Mouse (Mus musculus) stomach, postnatal 0 days (tissue): ENCODE results near the gene Hsd17b1. TPM values are rescaled to one million over a fixed set of nuclear protein-coding genes. Genes with fewer than 3 reads are reported as not detected.
"Not testable (repeated sequence)": the region's sequence is repeated elsewhere in the genome, so short reads cannot be mapped to it uniquely, and the experiment has no call there.

Experiments
- ATAC-seq: fragments of 200-750 bp; cut with Nextera tagmentation; 2 replicates; pipeline ENCODE4 v1.8.0; 2017; ENCODE audit not compliant: low FRiP score, low TSS enrichment
- DNase-seq: peaks from one replicate; pipeline ENCODE4 v3.0.0-alpha.2; 2016; ENCODE audit warnings: low spot score
- H3K27ac ChIP-seq: fragments of 300-500 bp; sonication (generic); replicated peaks from 2 replicates; pipeline ENCODE4 v1.5.1; 2014; ENCODE audit warnings: mild to moderate bottlenecking, control low read depth
- H3K27me3 ChIP-seq: fragments of 300-500 bp; sonication (generic); 2 replicates; pipeline ENCODE4 v1.6.1; 2014; ENCODE audit warnings: low read length; ENCODE audit not compliant: control insufficient read depth, insufficient read depth
- H3K36me3 ChIP-seq: fragments of 300-500 bp; sonication (generic); 2 replicates; pipeline ENCODE4 v1.6.1; 2014; ENCODE audit warnings: low read length, mixed read lengths; ENCODE audit not compliant: control insufficient read depth, insufficient read depth
- H3K4me1 ChIP-seq: fragments of 300-500 bp; sonication (generic); replicated peaks from 2 replicates; pipeline ENCODE4 v1.6.1; 2014; ENCODE audit warnings: antibody characterized with exemption; ENCODE audit not compliant: control insufficient read depth, insufficient read depth
- H3K4me2 ChIP-seq: fragments of 300-500 bp; sonication (generic); replicated peaks from 2 replicates; pipeline ENCODE4 v1.6.1; 2014; ENCODE audit warnings: low read depth, mild to moderate bottlenecking, control low read depth, moderate library complexity
- H3K4me3 ChIP-seq: fragments of 300-500 bp; sonication (generic); 2 replicates; pipeline ENCODE4 v1.5.1; 2014; ENCODE audit warnings: low read depth, low read length, control low read depth
- H3K9ac ChIP-seq: fragments of 300-500 bp; sonication (generic); 2 replicates; pipeline ENCODE4 v1.6.1; 2014; ENCODE audit warnings: mild to moderate bottlenecking, low read length, control low read depth, mixed read lengths
- H3K9me3 ChIP-seq: fragments of 300-500 bp; sonication (generic); 2 replicates; pipeline ENCODE4 v1.6.1; 2016; ENCODE audit warnings: low read length; ENCODE audit not compliant: control insufficient read depth
- CTCF ChIP-seq: IDR thresholded peaks from 2 replicates; pipeline ENCODE4 v1.5.1; 2016; ENCODE audit warnings: antibody characterized with exemption, low read depth, mild to moderate bottlenecking, moderate library complexity
- EP300 ChIP-seq: optimal IDR thresholded peaks from 2 replicates; pipeline ENCODE3; 2016; ENCODE audit warnings: antibody characterized with exemption
- WGBS: fragments of 180-500 bp; shearing (Covaris S2); extraction: QIAGEN DNeasy Blood & Tissue Kit; methylation state at CpG from one replicate; pipeline ENCODE4 v1.1.7; 2014; 5-methylcytosine and 5-hydroxymethylcytosine counted together
- polyA plus RNA-seq: library from polyadenylated mRNA; unstranded; fragments of >200 nt; fragmentation: Nextera tagmentation; extraction: Ambion mirVana; gene quantifications from 2 replicates; pipeline ENCODE4 v1.2.1, GENCODE M21; 2015

Gene Hsd17b1
- polyA plus RNA-seq, 1 experiment from 2014 or later: 0.08 TPM

DNA sequence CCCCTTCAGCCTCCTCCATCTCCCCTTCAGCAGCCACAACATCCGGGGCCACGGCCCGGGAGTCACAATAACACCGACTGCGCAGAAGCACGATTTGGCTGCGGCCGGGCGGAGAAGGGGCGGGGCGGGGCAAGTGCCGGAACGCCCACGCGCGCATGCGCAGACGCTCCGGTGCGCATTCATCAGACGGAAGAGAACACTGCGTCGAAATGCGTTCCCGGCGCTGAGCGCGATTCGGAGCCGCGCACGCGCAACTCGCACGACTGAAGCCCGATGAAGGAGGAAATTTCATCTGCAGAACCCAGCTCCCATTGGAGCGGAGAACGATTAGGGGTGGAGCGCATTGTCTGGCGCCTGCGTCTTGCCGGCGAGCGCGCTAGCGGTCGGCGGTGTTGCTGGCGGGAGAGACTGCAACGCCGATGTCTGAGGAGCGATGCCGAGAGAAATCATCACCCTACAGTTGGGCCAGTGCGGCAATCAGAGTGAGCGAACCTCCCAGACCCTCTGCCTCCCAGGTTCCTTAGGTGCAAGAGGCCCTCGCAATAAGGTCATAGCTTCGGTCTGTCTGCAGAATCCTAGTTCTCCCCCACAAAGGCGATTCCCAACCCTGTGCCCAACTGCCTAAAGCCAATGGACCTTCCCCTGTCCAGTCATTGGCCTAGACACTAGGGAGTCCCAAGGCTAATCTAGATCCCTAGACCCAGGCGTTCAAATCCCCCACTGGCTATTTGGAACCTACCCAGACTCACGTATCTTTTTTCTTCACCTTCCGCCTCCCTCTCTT is 41.7 kb downstream of the Hsd17b1 start, which contains the start of the genes Retreg3 and Tubg1:
Gene Retreg3, minus strand, starts transcription at position 133 of the 784 bp plus-strand sequence.
Gene Tubg1, plus strand, starts transcription at position 178 of the 784 bp plus-strand sequence.
- under 1% methylated on average over 61 of the region's 61 CpGs for WGBS
- peak; percentile 96 for ATAC-seq
- Histone ChIP-seq H3K4me1 (peaks cover 13% of the 10 kb centered on the region), H3K9ac (peak within 1 kb of the TSS; percentile 94), H3K9me3 (no peaks in the 10 kb centered on the region), H3K27ac (peak within 1 kb of the TSS; percentile 92), H3K4me2 (peak within 1 kb of the TSS; percentile 86), H3K27me3 (no peaks in the 10 kb centered on the region), H3K4me3 (peak within 1 kb of the TSS; percentile 88), H3K36me3 (0 out of 2 replicates have a peak, but pooled peaks cover 2% of the 10 kb centered on the region)
- peak; percentile 99 for DNase-seq
- TF ChIP-seq CTCF (no peak), EP300 (no peak)

DNA sequence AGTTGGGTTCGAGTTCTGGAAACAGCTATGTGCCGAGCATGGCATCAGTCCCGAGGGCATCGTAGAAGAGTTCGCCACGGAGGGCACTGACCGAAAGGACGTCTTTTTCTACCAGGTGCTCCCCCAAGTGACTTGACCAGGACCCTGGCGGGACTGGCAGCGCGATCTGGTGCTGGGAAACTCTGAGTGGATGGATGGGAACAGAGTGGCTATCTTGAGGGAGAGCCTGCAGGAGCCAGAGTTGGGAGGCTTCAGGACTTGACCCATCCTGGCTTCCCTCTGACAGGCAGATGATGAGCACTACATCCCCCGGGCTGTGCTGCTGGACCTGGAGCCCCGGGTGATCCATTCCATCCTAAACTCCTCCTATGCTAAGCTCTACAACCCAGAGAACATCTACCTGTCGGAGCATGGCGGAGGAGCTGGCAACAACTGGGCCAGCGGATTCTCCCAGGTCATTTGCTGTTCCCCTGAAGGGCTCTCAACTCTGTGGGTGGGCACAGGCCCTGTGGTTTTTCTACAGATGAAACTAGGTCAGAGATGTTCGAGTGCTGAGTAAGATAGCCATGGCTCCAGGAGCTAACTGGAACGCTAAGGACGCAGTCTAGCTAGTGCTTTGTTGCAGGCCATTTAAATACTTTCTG is 42.5 kb downstream of the Hsd17b1 start:
- Histone ChIP-seq H3K27ac (peak overlapping the region; percentile 86), H3K9me3 (no peaks in the 10 kb centered on the region), H3K27me3 (no peaks in the 10 kb centered on the region), H3K4me3 (peak overlapping the region; percentile 55), H3K9ac (peak overlapping the region; percentile 68), H3K36me3 (0 out of 2 replicates have a peak, but pooled peaks cover 2% of the 10 kb centered on the region), H3K4me1 (peaks cover 13% of the 10 kb centered on the region), H3K4me2 (peak overlapping the region; percentile 85)
- 18% methylated on average over 19 of the region's 19 CpGs for WGBS
- no peak for TF ChIP-seq EP300
- TF ChIP-seq CTCF: no peak
- DNase-seq: no peak
- ATAC-seq: no peak

DNA sequence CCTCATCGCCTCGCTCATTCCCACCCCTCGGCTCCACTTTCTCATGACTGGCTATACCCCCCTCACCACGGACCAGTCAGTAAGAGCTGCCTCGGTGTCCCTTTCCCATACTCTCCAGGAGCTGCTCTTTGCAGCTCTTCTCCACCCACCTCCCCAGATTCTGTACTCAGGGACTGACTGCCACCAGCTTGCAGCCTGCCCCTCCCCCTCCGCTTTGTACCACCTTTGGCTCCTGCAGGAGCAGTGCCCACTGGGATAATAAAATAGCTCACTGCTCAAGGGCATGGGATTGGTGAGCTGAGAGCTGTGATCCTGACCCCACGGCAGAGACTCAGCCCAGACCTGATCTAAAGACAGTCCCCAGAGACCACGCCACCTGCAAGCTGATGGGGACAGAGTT is 46.3 kb downstream of the Hsd17b1 start:
- not testable (repeated sequence) for H3K4me3 ChIP-seq, H3K27me3 ChIP-seq, H3K36me3 ChIP-seq, DNase-seq, H3K27ac ChIP-seq, H3K4me1 ChIP-seq, ATAC-seq, H3K4me2 ChIP-seq, H3K9ac ChIP-seq, H3K9me3 ChIP-seq
- WGBS: 90% methylated on average over 7 of the region's 8 CpGs

DNA sequence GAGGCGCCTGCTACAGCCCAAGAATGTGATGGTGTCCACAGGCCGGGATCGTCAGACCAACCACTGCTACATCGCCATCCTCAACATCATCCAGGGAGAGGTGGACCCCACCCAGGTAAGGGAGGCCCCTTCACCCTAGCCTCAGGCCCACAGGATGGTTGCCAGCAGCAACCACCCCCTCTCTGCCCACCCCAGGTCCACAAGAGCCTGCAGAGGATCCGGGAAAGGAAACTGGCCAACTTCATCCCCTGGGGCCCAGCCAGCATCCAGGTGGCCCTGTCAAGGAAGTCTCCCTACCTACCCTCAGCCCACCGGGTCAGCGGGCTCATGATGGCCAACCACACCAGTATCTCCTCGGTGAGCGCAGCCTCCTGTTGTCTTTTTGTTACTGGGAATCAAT is 46.8 kb downstream of the Hsd17b1 start:
- ATAC-seq, DNase-seq, H3K4me2 ChIP-seq, H3K4me1 ChIP-seq, H3K9ac ChIP-seq, H3K27ac ChIP-seq, H3K9me3 ChIP-seq, H3K27me3 ChIP-seq, H3K36me3 ChIP-seq, H3K4me3 ChIP-seq: not testable (repeated sequence)
- WGBS: 97% methylated on average over 7 of the region's 9 CpGs

DNA sequence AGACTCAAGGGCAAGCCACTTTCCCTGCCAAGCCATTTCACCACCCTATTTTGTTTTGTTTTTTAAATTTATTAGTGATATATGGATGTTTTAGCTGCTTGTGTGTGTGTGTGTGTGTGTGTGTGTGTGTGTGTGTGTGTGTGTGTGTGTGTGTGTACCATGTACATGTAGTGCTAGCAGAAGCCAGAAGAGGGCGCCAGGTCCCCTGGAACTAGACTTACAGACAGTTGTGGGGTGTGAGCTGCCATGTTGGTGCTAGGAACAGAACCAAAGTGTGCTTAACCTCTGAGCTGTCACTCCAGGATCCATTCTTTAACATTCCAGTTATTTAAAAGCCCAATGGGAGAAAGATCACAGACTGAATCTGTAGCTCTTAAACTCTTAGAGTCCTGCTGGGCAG is 48.9 kb downstream of the Hsd17b1 start:
- no peak for DNase-seq
- H3K4me3 ChIP-seq: no peak overlapping the region
- TF ChIP-seq EP300 (no peak), CTCF (peak; percentile 53)
- H3K9ac ChIP-seq: no peak overlapping the region
- H3K4me2 ChIP-seq: no peak overlapping the region
- no peak overlapping the region for H3K27ac ChIP-seq
- no peaks in the 10 kb centered on the region for H3K9me3 ChIP-seq
- no peak for ATAC-seq
- H3K4me1 ChIP-seq: peaks cover 3% of the 10 kb centered on the region; the same call in 1 of the 2 replicates
- H3K36me3 ChIP-seq: peaks cover 9% of the 10 kb centered on the region
- WGBS: 77% methylated on average over 1 of the region's 1 CpGs
- no peaks in the 10 kb centered on the region for H3K27me3 ChIP-seq
